Mouse (Mus musculus) naive thymus-derived CD4-positive, alpha-beta T cell, adult 5 months (primary cell): ENCODE results near the gene Usp40. TPM values are rescaled to one million over a fixed set of nuclear protein-coding genes. Genes with fewer than 3 reads are reported as not detected.

Source experiments
- polyA plus RNA-seq: library from polyadenylated mRNA; unstranded; fragments of 100-300 nt; shearing (Covaris generic); gene quantifications from one replicate; pipeline ENCODE4 v1.2.1, GENCODE M21; 2017

Gene Usp40
- polyA plus RNA-seq: 15.1 TPM

GRCm38 (mm10) chr1:88008211-88008697 lies at the start of gene Usp40:
Gene Usp40, minus strand, starts transcription at chr1:88008551.

GRCm38 (mm10) chr1:88055088-88055487 lies 46.7 kb upstream of the Usp40 start, which contains the start of gene Ugt1a10:
Gene Ugt1a10, plus strand, starts transcription at chr1:88055388.

Other genes with a start within 250 kb of the Usp40 start
- 1.4 TPM for gene Sag, start 204.9 kb downstream of the Usp40 start, polyA plus RNA-seq
- 220 TPM for gene Dgkd, start 155.3 kb downstream of the Usp40 start, polyA plus RNA-seq
- gene Ugt1a10, start 46.8 kb upstream of the Usp40 start, polyA plus RNA-seq: not detected
- 0.22 TPM for gene Ugt1a9, start 62.2 kb upstream of the Usp40 start, polyA plus RNA-seq
- not detected for gene Ugt1a8, start 79.3 kb upstream of the Usp40 start, polyA plus RNA-seq
- gene Ugt1a7c, start 86.5 kb upstream of the Usp40 start, polyA plus RNA-seq: not detected
- gene Ugt1a6b, start 94.7 kb upstream of the Usp40 start, polyA plus RNA-seq: not detected
- 0.26 TPM for gene Ugt1a6a, start 126.3 kb upstream of the Usp40 start, polyA plus RNA-seq
- not detected for gene Ugt1a5, start 157.5 kb upstream of the Usp40 start, polyA plus RNA-seq
- not detected for gene Ugt1a2, start 192.1 kb upstream of the Usp40 start, polyA plus RNA-seq
- not detected for gene Dnajb3, start 197.2 kb upstream of the Usp40 start, polyA plus RNA-seq
- gene Ugt1a1, start 203.4 kb upstream of the Usp40 start, polyA plus RNA-seq: not detected
- 0.66 TPM for gene Mroh2a, start 218.4 kb upstream of the Usp40 start, polyA plus RNA-seq